8 mouse cellular contexts compared by ENCODE assay signal in the genomic region with DNA sequence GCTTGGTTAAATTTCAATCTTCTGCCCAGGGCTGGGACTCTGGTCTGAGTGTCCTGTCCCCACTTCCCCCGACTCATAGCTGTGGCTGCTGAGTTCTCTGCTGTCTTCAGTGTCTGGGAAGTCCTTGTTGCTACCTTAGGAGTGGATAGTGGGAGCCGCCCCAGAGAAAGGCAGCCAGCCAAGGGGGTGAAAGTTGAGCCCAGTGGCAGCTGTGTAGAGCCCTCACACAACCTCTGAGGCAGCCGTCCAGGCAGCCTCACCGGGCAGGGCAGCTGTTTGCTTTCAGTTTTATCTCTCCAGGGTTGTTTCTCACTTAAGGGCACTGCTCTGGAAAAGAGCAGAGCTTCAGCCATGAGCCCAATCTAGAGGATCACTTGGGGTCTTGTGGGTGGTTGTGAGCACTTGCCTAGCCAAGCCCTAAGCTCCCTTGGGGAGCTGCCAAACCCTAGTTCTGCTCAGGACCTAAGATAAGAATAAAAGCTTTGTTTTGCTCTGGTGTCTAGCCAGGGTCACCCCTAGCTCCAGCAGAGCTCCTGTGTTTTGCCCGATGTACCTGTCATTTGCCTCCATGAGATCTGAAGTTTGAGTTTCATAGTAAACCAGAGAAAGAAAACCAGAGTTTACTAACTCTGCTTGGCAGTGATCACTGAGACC. TPM values are rescaled to one million over a fixed set of nuclear protein-coding genes. Genes with fewer than 3 reads are reported as not detected.
DNase-seq lines count a peak whose midpoint lies in the region; ATAC-seq and TF ChIP-seq lines count a peak whose summit lies in the region.

No protein-coding gene starts in this region.

- peaks cover 7% of the 10 kb centered on the region; the same call in 1 of the 2 replicates for H3K4me1 ChIP-seq in hindbrain, postnatal 0 days (ENCODE audit: insufficient read depth, low read length)
- peaks cover 96% of the 10 kb centered on the region for H3K4me1 ChIP-seq in liver, embryonic 13.5 days (replicated peaks)

- 39% methylated on average over 5 of the region's 5 CpGs for WGBS in hindbrain, postnatal 0 days
- WGBS in liver, embryonic 13.5 days (ENCODE audit: insufficient replicate concordance), result 20% methylated on average over 5 of the region's 5 CpGs

- peak; percentile 51; the same call in 1 of the 2 replicates for ATAC-seq in hindbrain, postnatal 0 days
- no peak for ATAC-seq in liver, embryonic 13.5 days (ENCODE audit: low read depth)

- no peak overlapping the region for H3K4me3 ChIP-seq in hindbrain, postnatal 0 days (ENCODE audit: low read length)
- peak overlapping the region; percentile 70 for H3K4me3 ChIP-seq in liver, embryonic 13.5 days (replicated peaks)

- H3K9me3 ChIP-seq in hindbrain, postnatal 0 days (ENCODE audit: low read length), result no peaks in the 10 kb centered on the region
- no peaks in the 10 kb centered on the region for H3K9me3 ChIP-seq in liver, embryonic 13.5 days (replicated peaks)

- H3K36me3 ChIP-seq in hindbrain, postnatal 0 days (ENCODE audit: insufficient read depth, low read length), result 0 out of 2 replicates have a peak, but pooled peaks cover 11% of the 10 kb centered on the region
- peaks cover 41% of the 10 kb centered on the region for H3K36me3 ChIP-seq in liver, embryonic 13.5 days

- peak; percentile 35 for DNase-seq in 416B (ENCODE audit: low read depth)
- peak; percentile 86 for DNase-seq in adipocyte (ENCODE audit: low spot score)
- DNase-seq in gastrocnemius, adult 8-10 months (ENCODE audit: low spot score in 2 of 2), result peak; percentile 86 to 91
- peak; percentile 17 for DNase-seq in hindbrain, postnatal 0 days (ENCODE audit: low spot score)
- DNase-seq in liver, embryonic 13.5 days, result peak; percentile 49
- peak; percentile 77 to 80 for DNase-seq in spleen, postnatal 10 days (ENCODE audit: low spot score in 2 of 2)
- DNase-seq in cerebellum, postnatal 36 days, result no peak
- no peak for DNase-seq in left cerebral cortex, adult 18-20 months (ENCODE audit: low spot score in 2 of 2)

- H3K9ac ChIP-seq in hindbrain, postnatal 0 days (replicated peaks; ENCODE audit: low read length), result no peak overlapping the region
- peak overlapping the region; percentile 94 for H3K9ac ChIP-seq in liver, embryonic 13.5 days

- H3K4me2 ChIP-seq in hindbrain, postnatal 0 days (ENCODE audit: low read depth, low read length), result no peak overlapping the region
- H3K4me2 ChIP-seq in liver, embryonic 13.5 days, result peak overlapping the region; percentile 85

- TF ChIP-seq CTCF in hindbrain, postnatal 0 days (IDR thresholded peaks at IDR 0.05; ENCODE audit: low read depth), result no peak

- H3K27ac ChIP-seq in hindbrain, postnatal 0 days, result peak overlapping the region; percentile 71
- peak overlapping the region; percentile 100 for H3K27ac ChIP-seq in liver, embryonic 13.5 days

- no peaks in the 10 kb centered on the region for H3K27me3 ChIP-seq in hindbrain, postnatal 0 days (ENCODE audit: insufficient read depth, low read length)
- no peaks in the 10 kb centered on the region for H3K27me3 ChIP-seq in liver, embryonic 13.5 days

RNA-seq across cellular contexts. Expression of a gene that starts 7.0 kb away (rescaled TPM):
- 100 to 1,000 TPM in 2 of 4 experiments, 10 to 100 TPM in 2; 88.7 to 109 (median 102) TPM for total RNA-seq in gastrocnemius, adult 8-10 months (2022)
- total RNA-seq in hindbrain, postnatal 0 days (2014; rRNA removed), result 0.10 and 0.11 TPM in 2 replicates
- polyA plus RNA-seq in hindbrain, postnatal 0 days (2015; fragmentation: Nextera tagmentation; extraction: Ambion mirVana), result 0.16 TPM in 2 replicates
- not detected in 2 replicates for polyA plus RNA-seq in liver, embryonic 13.5 days (2015; fragmentation: Nextera tagmentation; extraction: Ambion mirVana)
- 1 to 10 TPM; 2.0 to 3.6 TPM for total RNA-seq in left cerebral cortex, adult 18-20 months (2021)

RNA-seq across cellular contexts. Expression of a gene that starts 27.4 kb away (rescaled TPM):
- total RNA-seq in gastrocnemius, adult 8-10 months (2022), result 10 to 100 TPM in 2 of 4 experiments, 1 to 10 TPM in 2; 6.3 to 15.0 (median 12.0) TPM
- total RNA-seq in hindbrain, postnatal 0 days (2014; rRNA removed), result 70.5 and 101 TPM in 2 replicates
- 112 and 113 TPM in 2 replicates for polyA plus RNA-seq in hindbrain, postnatal 0 days (2015; fragmentation: Nextera tagmentation; extraction: Ambion mirVana)
- polyA plus RNA-seq in liver, embryonic 13.5 days (2015; fragmentation: Nextera tagmentation; extraction: Ambion mirVana), result 673 and 808 TPM in 2 replicates
- total RNA-seq in left cerebral cortex, adult 18-20 months (2021), result 10 to 100 TPM; 45.3 to 77.9 TPM

RNA-seq across cellular contexts. Expression of a gene that starts 49.0 kb away (rescaled TPM):
- under 1 TPM in 1 of 4 experiments, not detected in 3; 0.13 TPM for total RNA-seq in gastrocnemius, adult 8-10 months (2022)
- 3.9 and 7.1 TPM in 2 replicates for total RNA-seq in hindbrain, postnatal 0 days (2014; rRNA removed)
- polyA plus RNA-seq in hindbrain, postnatal 0 days (2015; fragmentation: Nextera tagmentation; extraction: Ambion mirVana), result 6.4 and 7.2 TPM in 2 replicates
- polyA plus RNA-seq in liver, embryonic 13.5 days (2015; fragmentation: Nextera tagmentation; extraction: Ambion mirVana), result 2.5 TPM in 2 replicates
- total RNA-seq in left cerebral cortex, adult 18-20 months (2021), result under 1 TPM; 0.14 to 0.40 TPM

Comparison
In these comparisons a context has a peak if more than half of its experiments do, and no peak if none do; other contexts are left out.
1. DNase-seq: peak in 416B (single experiment), adipocyte (single experiment), gastrocnemius, adult 8-10 months (2 of 2), hindbrain, postnatal 0 days (single experiment), liver, embryonic 13.5 days (single experiment) and spleen, postnatal 10 days (2 of 2); none in cerebellum, postnatal 36 days (0 of 2) and left cerebral cortex, adult 18-20 months (0 of 2).
2. RNA of a gene that starts 7.0 kb away (total RNA-seq): 88.7 to 109 TPM in gastrocnemius, adult 8-10 months; 2.0 to 3.6 TPM in left cerebral cortex, adult 18-20 months and 0.10 to 0.11 TPM in hindbrain, postnatal 0 days; every median in the first group is over 10 times any median in the second.